23 mouse cellular contexts compared by ENCODE assay signal in the genomic region with DNA sequence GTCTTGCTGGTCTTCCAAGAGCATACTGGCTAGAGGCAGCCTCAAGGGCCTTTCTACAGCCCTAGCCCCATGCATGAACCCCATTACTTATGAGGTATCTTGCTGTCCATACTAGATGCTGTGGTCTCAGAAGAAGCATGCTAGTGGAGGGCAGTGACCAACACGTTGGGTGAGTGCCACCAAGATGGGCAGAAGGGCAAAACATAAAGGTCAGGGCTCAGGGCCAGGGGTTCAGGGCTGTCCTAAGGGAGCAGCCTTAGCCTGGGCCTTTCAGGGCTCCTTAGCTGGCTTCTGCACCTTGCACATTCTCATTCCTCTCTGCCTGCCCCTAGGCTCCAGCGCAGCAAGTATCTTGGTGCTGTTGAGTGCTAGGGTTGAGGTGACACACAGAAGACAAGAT. TPM values are rescaled to one million over a fixed set of nuclear protein-coding genes. Genes with fewer than 3 reads are reported as not detected.
DNase-seq lines count a peak whose midpoint lies in the region; ATAC-seq and TF ChIP-seq lines count a peak whose summit lies in the region.
"Had no signal": no experiment of that assay in that cellular context is flagged by ENCODE, and none has a peak within 500 bp of the region (broad histone marks: within the 10 kb centered on the region; RNA-seq: fewer than 3 reads in every experiment).

No protein-coding gene starts in this region.

- H3K27me3 ChIP-seq in kidney, adult 2 months (replicated peaks; ENCODE audit: control insufficient read depth, insufficient read depth, low read length) = no peaks in the 10 kb centered on the region
- H3K27me3 ChIP-seq in liver, embryonic 13.5 days = 0 out of 2 replicates have a peak, but pooled peaks cover 3% of the 10 kb centered on the region
- H3K27me3 ChIP-seq in stomach, postnatal 0 days (ENCODE audit: control insufficient read depth, insufficient read depth, low read length) = no peaks in the 10 kb centered on the region
- H3K27me3 ChIP-seq: embryonic facial prominence, embryonic 15.5 days; heart, embryonic 15.5 days had no signal

- peaks cover 16% of the 10 kb centered on the region for H3K4me1 ChIP-seq in kidney, adult 2 months (ENCODE audit: control insufficient read depth, insufficient read depth, low read length)
- peaks cover 81% of the 10 kb centered on the region for H3K4me1 ChIP-seq in liver, embryonic 13.5 days (replicated peaks)
- no peaks in the 10 kb centered on the region for H3K4me1 ChIP-seq in stomach, postnatal 0 days (replicated peaks; ENCODE audit: control insufficient read depth, insufficient read depth)
- H3K4me1 ChIP-seq: embryonic facial prominence, embryonic 15.5 days had no signal

- DNase-seq in cerebellum, postnatal 14 days = peak; percentile 40 to 48
- no peak for DNase-seq in cerebellum, adult 9-10 months
- DNase-seq in kidney, adult 2 months = peak; percentile 51
- no peak for DNase-seq in kidney, adult 11 months
- no peak for DNase-seq in liver, embryonic 13.5 days
- no peak for DNase-seq in liver
- no peak for DNase-seq in stomach, postnatal 0 days (ENCODE audit: low spot score)
- DNase-seq: adrenal gland, postnatal 36 days; gastrocnemius, postnatal 36 days; heart, adult 2 months; layer of hippocampus, postnatal 36 days; left cerebral cortex, postnatal 4 days; lung, adult 2 months; lung, postnatal 10 days; midbrain, embryonic 14.5 days; thymus, adult 18-20 months; thymus, postnatal 36 days had no signal

- H3K9ac ChIP-seq in liver, embryonic 13.5 days = 0 out of 2 replicates have a peak overlapping the region, but pooled peaks have one; percentile 68
- no peak overlapping the region for H3K9ac ChIP-seq in stomach, postnatal 0 days (ENCODE audit: low read length)
- H3K9ac ChIP-seq: embryonic facial prominence, embryonic 15.5 days; heart, embryonic 15.5 days had no signal

- no peak for TF ChIP-seq EP300 in stomach, postnatal 0 days (optimal IDR thresholded peaks at IDR 0.05)

- TF ChIP-seq POLR2A in kidney, adult 2 months (IDR thresholded peaks at IDR 0.05; ENCODE audit: low read depth, low read length) = no peak

- no peak overlapping the region for H3K4me3 ChIP-seq in kidney, adult 2 months (ENCODE audit: insufficient read depth, low read depth, low read length)
- H3K4me3 ChIP-seq in liver, embryonic 13.5 days (replicated peaks) = no peak overlapping the region
- H3K4me3 ChIP-seq in stomach, postnatal 0 days (ENCODE audit: low read depth, low read length) = no peak overlapping the region
- H3K4me3 ChIP-seq: embryonic facial prominence, embryonic 10.5 days; embryonic facial prominence, embryonic 15.5 days; heart, adult 2 months; heart, embryonic 15.5 days; layer of hippocampus, adult 2 months had no signal

- no peaks in the 10 kb centered on the region for H3K9me3 ChIP-seq in liver, embryonic 13.5 days (replicated peaks)
- H3K9me3 ChIP-seq in stomach, postnatal 0 days (ENCODE audit: control insufficient read depth, low read length) = no peaks in the 10 kb centered on the region
- H3K9me3 ChIP-seq: embryonic facial prominence, embryonic 10.5 days; embryonic facial prominence, embryonic 15.5 days; heart, embryonic 15.5 days had no signal

- H3K4me2 ChIP-seq in liver, embryonic 13.5 days = no peak overlapping the region
- no peak overlapping the region for H3K4me2 ChIP-seq in stomach, postnatal 0 days (replicated peaks; ENCODE audit: low read depth)
- H3K4me2 ChIP-seq: embryonic facial prominence, embryonic 15.5 days; heart, embryonic 15.5 days had no signal

- H3K27ac ChIP-seq in kidney, adult 2 months (ENCODE audit: insufficient read depth, low read depth, low read length) = no peak overlapping the region
- peak overlapping the region; percentile 98; the same call in 1 of the 2 replicates for H3K27ac ChIP-seq in liver, embryonic 13.5 days
- peak overlapping the region; percentile 36; the same call in 1 of the 2 replicates for H3K27ac ChIP-seq in stomach, postnatal 0 days (replicated peaks)
- H3K27ac ChIP-seq: embryonic facial prominence, embryonic 15.5 days; heart, adult 2 months; heart, embryonic 15.5 days; layer of hippocampus, adult 2 months had no signal

- 74% methylated on average over 2 of the region's 2 CpGs for WGBS in kidney, adult 2 months
- 86% methylated on average over 2 of the region's 2 CpGs for WGBS in liver, embryonic 13.5 days (ENCODE audit: insufficient replicate concordance)
- 89% methylated on average over 2 of the region's 2 CpGs for WGBS in stomach, postnatal 0 days

- TF ChIP-seq CTCF in kidney, adult 2 months (conservative IDR thresholded peaks at IDR 0.05; ENCODE audit: insufficient read depth, insufficient read length, low read depth, low read length) = no peak
- TF ChIP-seq CTCF in stomach, postnatal 0 days (IDR thresholded peaks at IDR 0.05; ENCODE audit: low read depth) = no peak

- H3K36me3 ChIP-seq in kidney, adult 2 months (ENCODE audit: control insufficient read depth, insufficient read depth, low read length) = no peaks in the 10 kb centered on the region
- H3K36me3 ChIP-seq in liver, embryonic 13.5 days = no peaks in the 10 kb centered on the region
- H3K36me3 ChIP-seq in stomach, postnatal 0 days (ENCODE audit: control insufficient read depth, insufficient read depth, low read length) = no peaks in the 10 kb centered on the region
- H3K36me3 ChIP-seq: embryonic facial prominence, embryonic 10.5 days; embryonic facial prominence, embryonic 15.5 days; heart, embryonic 15.5 days had no signal

- ATAC-seq in liver, embryonic 13.5 days (ENCODE audit: low read depth) = no peak
- ATAC-seq in stomach, postnatal 0 days (ENCODE audit: low FRiP score, low TSS enrichment) = no peak
- ATAC-seq: CD4-positive, CD25-positive, alpha-beta regulatory T cell, adult 4 months; hindbrain, embryonic 16.5 days had no signal

RNA-seq across cellular contexts. Expression of a gene that starts 18.5 kb away (rescaled TPM):
- 15.8 and 21.1 TPM in 2 replicates for polyA plus RNA-seq in kidney, adult 2 months (2012; rRNA removed)
- 15.5 and 16.7 TPM in 2 replicates for polyA plus RNA-seq in liver, embryonic 13.5 days (2015; fragmentation: Nextera tagmentation; extraction: Ambion mirVana)
- 21.4 and 22.2 TPM in 2 replicates for polyA plus RNA-seq in stomach, postnatal 0 days (2015; fragmentation: Nextera tagmentation; extraction: Ambion mirVana)

RNA-seq across cellular contexts. Expression of a gene that starts 34.1 kb away (rescaled TPM):
- 22.1 and 23.1 TPM in 2 replicates for polyA plus RNA-seq in kidney, adult 2 months (2012; rRNA removed)
- 21.9 and 25.3 TPM in 2 replicates for polyA plus RNA-seq in liver, embryonic 13.5 days (2015; fragmentation: Nextera tagmentation; extraction: Ambion mirVana)
- polyA plus RNA-seq in stomach, postnatal 0 days (2015; fragmentation: Nextera tagmentation; extraction: Ambion mirVana) = 21.5 and 22.7 TPM in 2 replicates

Comparison
In these comparisons a context has a peak if more than half of its experiments do, and no peak if none do; other contexts are left out.
1. DNase-seq: peak in cerebellum, postnatal 14 days (2 of 2) and kidney, adult 2 months (single experiment); none in cerebellum, adult 9-10 months (single experiment), kidney, adult 11 months (single experiment), liver, embryonic 13.5 days (single experiment), liver (single experiment) and stomach, postnatal 0 days (single experiment).